Mouse (Mus musculus) MN1 (cell line): ENCODE measurements around the gene Gpr19.
A peak's percentile ranks its signal among the peaks of the same experiment; 100 is the strongest.

Experiments
- DNase-seq: peaks from one replicate; pipeline ENCODE4 v3.0.0-alpha.2; 2016; ENCODE audit warnings: low spot score

Gene Gpr19

DNA sequence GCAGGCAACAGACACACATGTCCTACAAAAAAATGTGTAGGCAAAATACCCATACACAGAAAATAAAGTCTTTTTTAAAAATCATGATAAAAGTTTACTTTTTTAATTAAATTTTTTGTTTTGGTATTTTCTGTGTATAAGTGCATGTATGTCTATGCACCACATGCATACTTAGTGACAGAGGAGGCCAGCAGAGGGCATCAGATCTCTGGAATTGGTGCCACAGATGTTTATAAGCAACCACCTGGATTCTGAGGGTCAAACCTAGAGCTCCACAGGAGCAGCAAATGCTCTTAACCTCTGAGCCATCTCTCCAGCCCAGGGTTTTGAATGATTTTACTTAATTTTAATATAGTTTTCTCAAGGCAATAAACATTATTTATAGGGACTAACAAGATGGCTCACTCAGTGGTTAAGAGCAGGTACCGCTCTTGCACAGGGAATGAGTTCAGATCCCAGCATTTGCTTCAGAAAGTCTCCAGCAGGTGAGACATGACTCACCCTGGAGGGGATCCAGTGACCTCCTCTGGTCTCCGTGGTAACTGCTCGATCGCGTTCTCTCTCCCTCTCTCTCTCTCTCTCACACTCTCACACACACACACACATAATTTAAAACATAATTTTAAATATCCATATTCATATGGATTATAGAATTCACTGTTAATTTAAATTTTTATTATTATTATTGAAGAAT, 50.0 kb downstream of the Gpr19 start:
- no peak for DNase-seq

DNA sequence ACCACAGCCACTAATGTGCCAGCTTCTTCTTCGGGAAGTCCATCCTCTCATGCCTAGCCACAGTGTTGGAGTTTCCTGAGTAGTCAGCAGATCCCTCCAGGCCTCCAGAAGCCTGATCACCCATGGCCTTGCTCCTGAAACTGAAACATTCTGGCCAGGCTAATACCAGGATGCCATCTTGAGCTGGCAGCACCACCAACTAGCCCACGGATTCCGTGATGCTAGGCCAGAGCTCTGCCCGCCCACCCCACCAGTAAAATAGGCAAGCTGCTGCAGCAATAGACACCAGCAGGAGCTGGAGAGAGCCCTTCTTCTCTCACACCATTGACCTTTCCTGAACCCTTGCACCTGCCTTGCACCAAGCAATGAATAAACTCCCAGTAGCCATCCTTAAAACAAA, 50.8 kb downstream of the Gpr19 start:
- no peak for DNase-seq

DNA sequence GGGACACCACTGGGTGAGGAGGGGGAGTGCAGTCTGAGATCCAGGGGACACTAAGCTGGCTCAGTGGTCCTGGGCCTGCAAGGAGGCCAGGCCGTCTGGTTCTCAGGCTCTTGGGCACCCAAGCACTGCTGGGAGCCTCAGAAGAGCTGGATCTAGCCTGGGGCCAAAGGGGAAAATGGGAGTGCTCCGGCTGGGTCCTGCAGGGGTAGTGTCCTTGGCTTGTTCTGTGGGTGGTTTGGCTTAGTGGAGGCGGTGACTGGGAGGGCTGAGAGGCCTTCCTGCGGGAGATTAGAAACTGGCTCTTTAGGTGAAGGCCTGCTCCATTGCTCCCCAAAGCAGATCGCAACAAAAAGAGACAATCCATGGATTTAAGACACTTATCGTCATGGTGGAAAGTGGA, 52.1 kb downstream of the Gpr19 start:
- DNase-seq = no peak

DNA sequence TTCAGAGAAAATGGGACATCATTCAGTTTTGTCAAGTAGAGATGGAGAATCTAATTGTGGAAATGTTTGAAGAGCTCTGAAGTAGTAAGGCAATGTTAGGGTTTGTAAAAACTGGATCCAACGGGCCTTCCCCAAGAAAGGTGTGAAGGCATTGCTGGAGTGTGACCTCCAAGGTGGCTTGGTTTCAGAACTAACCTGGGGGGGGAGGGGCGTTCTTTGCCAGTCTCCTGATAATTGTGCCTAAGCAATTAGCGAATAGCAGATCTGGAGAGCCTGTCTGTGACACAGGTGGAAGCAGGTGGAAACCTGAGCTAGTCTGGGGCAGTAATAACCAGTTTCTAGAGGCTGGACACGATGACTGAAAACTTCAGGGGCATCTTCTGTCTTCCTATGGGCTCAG, 52.7 kb downstream of the Gpr19 start:
- DNase-seq = no peak

DNA sequence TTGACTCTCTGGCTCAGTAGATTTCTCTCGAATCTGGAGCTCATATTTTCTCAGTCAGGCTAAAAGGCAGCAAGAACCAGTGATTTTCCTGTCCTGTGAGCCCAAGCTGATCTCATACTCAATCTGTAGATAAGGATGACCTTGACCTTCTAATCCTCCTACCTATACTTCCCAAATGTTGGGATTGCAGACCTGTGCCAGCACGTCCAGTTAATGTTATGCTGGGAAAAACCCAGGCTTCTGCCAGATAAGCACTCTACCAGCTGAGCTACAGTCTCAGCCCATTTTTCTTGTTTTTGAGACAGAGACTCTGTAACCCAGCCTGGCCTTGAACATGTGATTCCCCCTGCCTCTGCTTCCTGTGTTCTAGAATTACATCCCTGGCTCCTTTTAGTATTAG, 58.0 kb downstream of the Gpr19 start:
- DNase-seq = no peak

DNA sequence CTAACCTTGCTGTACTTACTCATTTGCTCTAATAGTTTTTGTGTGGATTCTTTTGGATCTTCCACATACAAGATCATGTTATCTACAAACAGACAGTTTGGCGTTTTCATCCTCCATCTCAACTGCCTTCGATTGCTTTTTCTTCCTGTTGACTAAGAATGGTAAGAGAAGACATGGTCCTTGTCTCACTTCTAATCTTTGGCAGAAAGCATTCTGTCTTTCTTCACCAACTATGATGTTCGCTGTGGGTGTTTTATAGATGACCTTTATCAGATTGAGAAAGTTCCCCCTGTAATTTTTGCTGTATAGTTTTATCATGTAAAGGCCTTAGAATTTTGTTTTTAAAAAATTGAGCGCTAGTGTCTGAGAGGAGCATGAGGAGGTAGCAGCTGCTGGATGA, 60.3 kb downstream of the Gpr19 start:
- no peak for DNase-seq

DNA sequence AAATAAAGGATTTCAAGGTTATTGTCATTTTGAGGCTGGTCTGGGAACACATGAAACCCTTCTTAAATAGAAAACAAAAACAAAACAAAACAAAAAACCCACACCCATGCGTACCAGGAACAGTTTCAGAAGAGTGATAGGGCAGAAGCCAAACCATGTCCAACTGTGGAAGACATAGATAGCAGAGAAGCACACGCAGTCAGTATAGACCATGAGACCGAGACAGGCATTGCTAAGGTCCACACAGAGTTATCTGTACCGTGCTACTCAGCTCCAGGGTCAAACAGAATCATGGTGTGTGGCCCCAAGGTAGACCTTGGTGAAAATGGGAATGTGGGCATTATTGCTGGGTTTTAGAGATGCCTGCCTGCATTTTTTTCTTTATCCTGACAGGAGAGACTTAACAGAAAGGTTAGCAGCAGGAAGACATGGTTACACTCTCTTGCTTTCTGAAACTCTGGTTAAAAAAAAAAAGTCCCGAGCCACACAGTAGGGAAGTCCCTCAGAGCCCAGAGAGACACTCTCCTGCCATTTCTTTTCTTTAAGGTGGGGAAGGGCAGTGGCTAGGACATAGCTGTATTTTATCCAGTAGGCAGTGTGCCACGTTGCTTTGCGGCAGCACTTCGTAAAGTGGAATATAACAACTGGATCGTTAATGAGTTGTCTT, 63.7 kb downstream of the Gpr19 start:
- DNase-seq = no peak

DNA sequence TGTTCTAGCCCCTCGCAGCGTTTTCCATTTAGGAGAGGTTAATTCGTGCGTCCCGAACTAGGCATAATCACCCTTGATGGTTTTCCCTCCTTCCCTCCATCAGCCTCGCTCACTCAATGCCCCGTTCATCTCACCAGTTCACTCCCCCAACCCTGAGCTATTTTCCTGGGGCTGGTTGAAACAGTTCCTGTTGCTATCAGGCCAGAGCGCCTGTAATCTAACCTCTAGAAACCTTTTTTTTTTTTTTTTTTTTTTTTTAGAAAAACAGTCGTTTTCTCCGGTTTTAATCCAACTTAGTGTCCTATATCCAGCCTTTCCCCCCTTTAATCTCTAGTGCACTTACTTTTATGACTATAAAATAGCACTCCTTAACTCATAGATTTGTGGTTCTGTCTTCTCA, 67.6 kb downstream of the Gpr19 start:
- no peak for DNase-seq

DNA sequence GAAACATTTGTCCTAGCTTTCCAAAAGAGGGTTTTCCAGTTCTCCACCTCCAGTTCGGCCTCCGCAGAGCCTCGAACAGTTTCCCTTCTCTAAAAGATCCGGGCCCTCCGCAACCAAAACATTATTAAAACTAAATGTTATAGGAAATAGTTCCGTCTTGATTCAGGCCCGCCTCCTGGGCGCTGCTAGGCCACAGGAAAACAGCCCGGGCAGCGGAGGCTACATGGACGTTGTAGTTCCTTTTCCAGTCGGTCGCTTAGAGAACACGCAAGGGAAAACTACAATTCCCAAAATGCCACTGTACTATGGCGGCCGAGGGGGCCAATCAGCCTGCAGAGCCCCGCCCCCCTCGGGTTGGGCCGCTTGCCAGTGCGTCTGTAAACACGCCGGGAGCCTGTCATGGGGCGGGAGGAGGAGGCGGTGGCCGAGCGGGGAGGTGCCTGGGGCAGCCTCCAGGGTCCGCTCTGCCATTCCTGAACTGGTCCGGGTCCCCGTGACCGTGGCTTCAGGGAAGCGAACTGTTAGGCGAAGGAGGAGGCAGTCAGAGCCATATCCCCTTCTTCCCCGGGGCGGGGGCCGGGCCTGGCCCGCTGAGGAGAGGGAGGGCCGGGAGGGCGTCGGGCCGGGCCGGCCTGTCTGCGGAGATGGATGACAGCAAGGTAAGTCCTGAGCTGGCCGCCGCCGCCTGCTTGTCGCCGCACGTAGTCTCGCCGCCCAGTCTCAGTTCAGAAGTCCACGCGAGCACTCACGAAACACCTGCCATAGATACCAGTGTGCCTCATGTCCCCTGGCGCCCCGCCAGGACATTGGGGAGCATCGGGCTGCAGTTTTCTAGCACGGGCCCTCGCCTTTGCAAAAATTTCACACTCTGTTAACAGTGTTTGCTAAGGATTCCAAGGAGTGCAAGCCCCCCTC, 68.3 kb downstream of the Gpr19 start, which contains the start of gene Crebl2:
Gene Crebl2, plus strand, starts transcription at position 369 of the 915 bp plus-strand sequence.
- peak; percentile 99 for DNase-seq

DNA sequence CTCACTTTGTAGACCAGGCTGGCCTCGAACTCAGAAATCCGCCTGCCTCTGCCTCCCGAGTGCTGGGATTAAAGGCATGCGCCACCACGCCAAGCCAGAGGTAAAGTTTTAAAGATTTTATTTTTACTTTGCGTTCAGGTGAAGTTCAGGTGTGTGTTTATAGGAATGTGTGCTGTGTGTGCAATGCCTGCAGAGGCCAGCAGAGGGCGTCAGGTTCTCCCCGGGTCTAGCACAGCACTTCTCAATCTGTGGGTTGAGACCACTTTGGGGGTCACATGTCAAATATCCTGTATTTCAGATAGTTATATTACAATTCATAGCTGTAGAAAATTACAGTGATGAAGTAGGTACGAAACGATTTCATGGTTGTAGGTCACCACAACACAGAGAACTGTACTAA, 75.5 kb downstream of the Gpr19 start:
- no peak for DNase-seq

DNA sequence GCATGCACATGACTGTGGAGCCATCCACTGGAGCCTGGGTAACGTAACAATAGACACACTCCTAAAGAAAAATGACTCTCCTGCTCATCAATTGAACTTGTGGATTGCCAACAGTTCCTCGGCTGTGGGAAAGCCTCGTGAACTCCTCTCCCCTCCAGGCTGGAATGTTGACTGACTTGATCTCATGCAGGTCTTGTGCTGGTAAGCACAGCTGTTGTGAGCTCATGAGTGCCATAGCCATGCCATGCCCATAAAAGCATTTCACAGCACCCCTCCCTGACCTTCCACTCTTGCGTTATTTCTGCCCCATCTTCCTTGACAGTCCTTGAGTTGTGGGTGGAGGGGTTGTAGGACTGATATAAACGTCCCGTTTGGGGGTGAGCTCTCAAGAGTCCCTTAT, 78.0 kb downstream of the Gpr19 start:
- DNase-seq = no peak

DNA sequence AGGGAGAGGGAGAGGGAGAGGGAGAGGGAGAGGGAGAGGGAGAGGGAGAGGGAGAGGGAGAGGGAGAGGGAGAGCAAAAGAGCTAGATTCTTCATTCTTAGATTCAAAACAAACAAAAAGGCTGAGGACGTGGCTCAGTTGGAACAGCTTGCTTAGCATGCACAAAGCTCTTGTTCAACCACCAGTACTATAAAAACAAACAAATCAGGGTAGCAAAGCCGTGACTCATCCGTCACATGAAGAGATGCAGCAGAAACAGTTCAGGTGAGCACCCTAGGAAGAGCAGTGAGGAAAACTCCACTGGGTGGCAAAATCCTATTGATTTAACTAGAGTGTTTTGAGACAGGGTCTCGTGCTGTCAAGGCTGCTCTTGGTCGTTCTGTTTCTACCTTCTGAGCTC, 78.6 kb downstream of the Gpr19 start:
- no peak for DNase-seq
